Mouse (Mus musculus) C2C12 (cell line): ENCODE measurements around the gene Fut8. TPM values are rescaled to one million over a fixed set of nuclear protein-coding genes. Genes with fewer than 3 reads are reported as not detected.

Experiments
- H3K27me3 ChIP-seq: one replicate; pipeline ENCODE4 v1.6.1; 2011; ENCODE audit not compliant: control insufficient read depth, insufficient read depth, insufficient read length
- H3K36me3 ChIP-seq: one replicate; pipeline ENCODE4 v1.6.1; 2011; ENCODE audit not compliant: control insufficient read depth, insufficient read depth
- H3K4me3 ChIP-seq: one replicate; pipeline ENCODE4 v1.5.1; 2011; ENCODE audit warnings: mild to moderate bottlenecking, control low read depth; ENCODE audit not compliant: poor library complexity, insufficient read depth, severe bottlenecking
- H3K79me2 ChIP-seq: one replicate; pipeline ENCODE4 v1.6.1; 2011; ENCODE audit not compliant: control insufficient read depth, insufficient read depth
- H3K79me3 ChIP-seq: one replicate; pipeline ENCODE4 v1.6.1; 2011; ENCODE audit warnings: low read depth, control low read depth
- H3ac ChIP-seq: one replicate; pipeline ENCODE3; 2011; ENCODE audit warnings: low read depth; ENCODE audit not compliant: control insufficient read depth, insufficient read length
- CEBPB ChIP-seq: IDR thresholded peaks from one replicate; pipeline ENCODE4 v1.6.1; 2011; ENCODE audit warnings: low read depth, mild to moderate bottlenecking, control low read depth, moderate library complexity
- CTCF ChIP-seq: IDR thresholded peaks from one replicate; pipeline ENCODE4 v1.5.1; 2011; ENCODE audit not compliant: control insufficient read depth, insufficient read depth, insufficient read length
- FOSL1 ChIP-seq: IDR thresholded peaks from one replicate; pipeline ENCODE4 v1.8.0; 2011; ENCODE audit warnings: mild to moderate bottlenecking, low read length; ENCODE audit not compliant: poor library complexity, insufficient read depth, severe bottlenecking
- MAX ChIP-seq: IDR thresholded peaks from one replicate; pipeline ENCODE4 v1.6.1; 2011; ENCODE audit warnings: mild to moderate bottlenecking, control low read depth
- MYOD1 ChIP-seq: IDR thresholded peaks from one replicate; pipeline ENCODE4 v1.6.1; 2011; ENCODE audit warnings: low read depth; ENCODE audit not compliant: control insufficient read depth, insufficient read length
- MYOG ChIP-seq: IDR thresholded peaks from one replicate; pipeline ENCODE4 v1.6.1; 2011; ENCODE audit not compliant: control insufficient read depth, insufficient read length; ENCODE audit errors: extremely low read depth
- USF1 ChIP-seq: IDR thresholded peaks from one replicate; pipeline ENCODE4 v1.6.1; 2011; ENCODE audit warnings: low read depth, mild to moderate bottlenecking, control low read depth, moderate library complexity
- polyA plus RNA-seq: library from polyadenylated mRNA; unstranded; fragments of >200 nt; fragmentation: generic; extraction: Trizol; gene quantifications from one replicate; pipeline ENCODE4 v1.2.1, GENCODE M21; 2012; ENCODE audit warnings: missing spikeins

Fut8 gene
- polyA plus RNA-seq, 1 experiment: 12.6 TPM

DNA sequence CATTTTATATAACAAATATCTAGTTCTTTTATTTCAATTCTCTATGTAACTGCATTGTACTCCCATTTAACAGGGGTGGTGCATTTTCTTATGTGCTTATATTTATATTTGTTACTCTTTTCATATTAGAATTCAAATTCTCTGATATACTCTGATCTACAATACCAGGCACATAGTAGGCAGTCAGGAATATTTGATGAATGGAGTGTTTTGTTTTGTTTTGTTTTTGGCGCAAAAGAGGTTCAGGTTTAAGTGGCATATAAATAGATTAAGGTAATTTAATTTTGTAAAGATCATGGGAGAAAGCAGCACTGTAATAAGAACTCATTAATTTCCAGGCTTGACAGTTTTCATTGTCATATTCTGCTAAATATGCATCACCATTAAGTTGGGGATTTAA lies 58.2 kb downstream of the Fut8 start:
- Histone ChIP-seq H3K36me3 (no peaks in the 10 kb centered on the region), H3K27me3 (no peaks in the 10 kb centered on the region), H3ac (no peak overlapping the region), H3K79me3 (peaks cover 7% of the 10 kb centered on the region), H3K4me3 (no peak overlapping the region), H3K79me2 (peaks cover 25% of the 10 kb centered on the region)
- TF ChIP-seq MAX (no peak), CEBPB (no peak), MYOG (no peak), CTCF (no peak), FOSL1 (no peak)

DNA sequence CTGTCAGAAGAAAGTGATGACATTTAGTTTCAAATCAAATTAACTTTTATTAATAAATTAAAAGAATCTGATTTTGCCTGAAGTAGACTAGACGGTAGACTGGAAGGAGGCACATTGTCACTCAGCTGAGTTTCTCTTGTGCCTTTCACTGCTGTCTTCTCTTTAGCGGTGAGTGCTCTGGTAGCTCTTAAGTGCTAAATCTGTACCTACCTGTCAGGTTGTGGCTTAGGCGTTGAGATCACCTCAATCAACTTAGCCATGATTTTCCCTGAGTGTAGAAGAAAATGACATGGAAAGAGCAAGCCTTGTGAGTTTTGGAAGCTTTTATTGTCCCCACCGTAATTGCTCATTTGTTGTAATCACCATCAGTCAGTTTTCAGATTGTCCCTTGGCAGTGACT lies 59.2 kb downstream of the Fut8 start:
- Histone ChIP-seq H3K27me3 (no peaks in the 10 kb centered on the region), H3K79me3 (peaks cover 7% of the 10 kb centered on the region), H3K79me2 (peaks cover 34% of the 10 kb centered on the region), H3K36me3 (no peaks in the 10 kb centered on the region), H3ac (no peak overlapping the region), H3K4me3 (no peak overlapping the region)
- TF ChIP-seq FOSL1: no peak
- no peak for TF ChIP-seq USF1
- no peak for TF ChIP-seq MYOG
- no peak for TF ChIP-seq MAX
- no peak for TF ChIP-seq CTCF
- TF ChIP-seq CEBPB: no peak
- no peak for TF ChIP-seq MYOD1

- TF ChIP-seq MYOD1 (no peak), CEBPB (no peak), CTCF (no peak), FOSL1 (no peak), MAX (no peak), MYOG (no peak), USF1 (no peak)
- no peak overlapping the region for H3ac ChIP-seq
- peaks cover 41% of the 10 kb centered on the region for H3K79me2 ChIP-seq
- no peaks in the 10 kb centered on the region for H3K27me3 ChIP-seq
- no peak overlapping the region for H3K4me3 ChIP-seq
- H3K79me3 ChIP-seq: peaks cover 9% of the 10 kb centered on the region
- H3K36me3 ChIP-seq: no peaks in the 10 kb centered on the region
Observed at GRCm38 (mm10) chr12:77297858-77298257, 59.9 kb downstream of the Fut8 start.

- Histone ChIP-seq H3ac (no peak overlapping the region), H3K79me2 (peaks cover 65% of the 10 kb centered on the region), H3K79me3 (peaks cover 14% of the 10 kb centered on the region), H3K27me3 (no peaks in the 10 kb centered on the region), H3K4me3 (no peak overlapping the region), H3K36me3 (no peaks in the 10 kb centered on the region)
- TF ChIP-seq MYOD1 (no peak), MYOG (no peak), USF1 (no peak), CEBPB (no peak), FOSL1 (no peak), CTCF (no peak), MAX (no peak)
Observed at GRCm38 (mm10) chr12:77302011-77302410, 64.1 kb downstream of the Fut8 start.

DNA sequence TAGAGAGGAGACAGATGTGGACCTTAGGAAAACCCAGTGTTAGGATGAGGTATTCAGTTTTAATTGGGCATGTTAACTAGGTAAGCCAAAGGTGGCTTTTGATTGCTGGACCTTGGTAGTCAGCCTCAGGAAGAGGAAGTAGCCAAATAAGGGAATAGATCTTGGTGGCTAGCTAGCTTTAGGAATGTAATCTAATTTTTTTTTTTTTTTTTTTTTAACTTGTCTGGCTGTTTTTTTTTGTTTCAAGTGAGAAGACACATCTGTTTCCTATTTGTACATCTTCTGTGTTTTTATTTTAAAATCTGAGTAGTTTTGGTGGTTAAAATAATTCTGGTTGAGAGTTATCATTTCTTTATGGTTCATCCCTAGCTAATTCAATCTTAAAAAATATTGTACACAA lies 65.4 kb downstream of the Fut8 start:
- H3ac ChIP-seq: no peak overlapping the region
- H3K27me3 ChIP-seq: no peaks in the 10 kb centered on the region
- TF ChIP-seq CTCF (no peak), USF1 (no peak)
- peaks cover 55% of the 10 kb centered on the region for H3K79me2 ChIP-seq
- H3K4me3 ChIP-seq: no peak overlapping the region
- peaks cover 19% of the 10 kb centered on the region for H3K79me3 ChIP-seq
- H3K36me3 ChIP-seq: no peaks in the 10 kb centered on the region

DNA sequence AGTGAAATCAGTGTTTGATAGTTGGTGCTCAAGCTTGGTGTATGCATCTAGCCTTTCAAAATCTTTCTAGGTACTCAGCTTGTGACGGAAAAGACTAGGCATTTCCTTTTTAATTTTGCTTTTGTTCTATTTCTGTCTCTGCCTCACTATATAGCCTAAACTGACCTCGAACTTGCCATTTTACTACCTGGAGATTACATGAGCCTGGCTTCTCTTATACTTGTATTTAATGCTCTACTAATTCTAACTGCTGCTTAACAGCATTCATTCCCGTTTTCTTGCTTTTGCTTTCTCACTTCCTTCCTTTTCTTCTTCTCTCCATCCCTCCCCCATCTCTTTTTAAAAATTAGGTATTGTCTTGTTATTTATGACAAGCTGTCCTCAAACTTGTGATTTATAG lies 67.6 kb downstream of the Fut8 start:
- Histone ChIP-seq H3K79me3 (peaks cover 15% of the 10 kb centered on the region), H3ac (no peak overlapping the region), H3K4me3 (no peak overlapping the region), H3K79me2 (peaks cover 60% of the 10 kb centered on the region), H3K36me3 (no peaks in the 10 kb centered on the region), H3K27me3 (no peaks in the 10 kb centered on the region)
- no peak for TF ChIP-seq MAX
- no peak for TF ChIP-seq CEBPB
- no peak for TF ChIP-seq USF1

GRCm38 (mm10) chr12:77306759-77307314 lies 68.9 kb downstream of the Fut8 start:
- TF ChIP-seq MAX (no peak), USF1 (no peak), FOSL1 (no peak), MYOG (no peak), CEBPB (no peak), MYOD1 (no peak), CTCF (no peak)
- Histone ChIP-seq H3K79me2 (peaks cover 59% of the 10 kb centered on the region), H3K4me3 (no peak overlapping the region), H3ac (no peak overlapping the region), H3K27me3 (no peaks in the 10 kb centered on the region), H3K36me3 (no peaks in the 10 kb centered on the region), H3K79me3 (peaks cover 21% of the 10 kb centered on the region)
